Mouse (Mus musculus) CD8-positive naive resting alpha-beta T cell, adult 2 months (primary cell): ENCODE data around the gene Cphx2.
"Not testable (repeated sequence)": the region's sequence is repeated elsewhere in the genome, so short reads cannot be mapped to it uniquely, and the experiment has no call there.

Experiments used
- DNase-seq, 2 experiments: peaks; one replicate each; pipeline ENCODE4 v3.0.0; 2022; ENCODE audit warnings: low read depth in 2 of 2, low spot score in 2 of 2

Gene Cphx2

DNA sequence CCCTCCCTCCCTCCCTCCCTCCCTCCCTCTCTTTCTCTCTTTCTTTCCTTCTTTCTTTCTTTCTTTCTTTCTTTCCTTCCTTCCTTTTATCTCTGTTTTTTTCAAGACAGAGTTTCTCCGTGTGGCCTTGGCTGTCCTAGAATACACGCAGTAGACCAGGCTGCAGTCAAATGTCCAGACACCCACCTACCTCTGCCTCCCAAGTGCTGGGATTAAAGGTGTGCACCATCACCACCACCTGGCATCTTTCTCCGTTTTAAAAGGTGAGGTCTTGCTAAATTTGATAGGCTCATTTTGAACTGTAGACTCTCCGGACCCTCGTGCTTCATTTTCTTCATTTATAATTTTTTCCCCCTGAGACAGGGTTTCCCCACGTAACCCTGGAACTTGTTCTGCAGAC is at the start of gene Cphx2:
Gene Cphx2, plus strand, starts transcription at position 301 of the 400 bp plus-strand sequence.
- DNase-seq, result not testable (repeated sequence)

DNA sequence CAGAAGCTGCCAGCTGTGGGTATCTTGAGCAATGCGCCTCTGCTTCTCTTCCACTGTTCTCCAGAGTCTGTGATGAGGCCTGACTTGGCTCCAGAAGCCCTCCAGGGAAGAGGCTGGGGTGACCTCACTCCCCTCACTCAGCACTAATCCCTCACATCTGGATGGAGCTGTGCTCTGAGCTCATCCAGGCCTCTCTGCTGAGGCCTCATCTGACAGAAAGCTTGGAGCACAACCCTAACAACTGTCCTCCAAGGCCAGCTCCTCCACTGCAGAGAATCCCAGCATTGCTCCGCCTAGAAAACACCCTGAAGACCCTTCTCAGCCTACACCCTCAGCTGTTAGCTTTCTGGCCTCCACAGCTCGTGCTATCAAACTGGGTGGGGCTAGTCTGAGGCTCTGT is 47.0 kb upstream of the Cphx2 start:
- DNase-seq, result not testable (repeated sequence)

DNA sequence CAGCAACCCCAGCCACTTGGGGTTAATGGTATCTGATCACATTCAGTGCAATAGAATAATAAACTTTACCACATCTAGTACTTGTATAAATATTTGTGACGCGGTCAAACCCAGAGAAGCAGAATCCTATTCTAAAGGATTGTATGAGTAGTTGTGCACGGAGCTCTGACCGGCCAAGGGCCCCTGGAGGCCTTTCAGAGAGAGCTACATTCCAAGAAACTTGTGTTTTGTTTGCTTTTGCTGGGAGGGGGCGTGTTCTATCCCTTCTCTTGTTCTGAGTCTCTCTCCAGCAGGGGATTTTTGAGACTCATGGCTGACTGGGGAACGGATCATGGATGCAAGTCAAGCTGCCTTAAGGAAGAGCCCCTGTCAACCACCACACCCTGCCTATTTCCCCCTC is 45.9 kb upstream of the Cphx2 start:
- not testable (repeated sequence) for DNase-seq

GRCm38 (mm10) chr14:26042611-26043010 is 38.7 kb upstream of the Cphx2 start, which contains the start of gene Gm9780:
Gene Gm9780 (minus strand): TSS chr14:26042711.
- DNase-seq, result not testable (repeated sequence)

GRCm38 (mm10) chr14:26045007-26045406 is 36.3 kb upstream of the Cphx2 start:
- DNase-seq, result not testable (repeated sequence)

- DNase-seq, result not testable (repeated sequence)
Observed at GRCm38 (mm10) chr14:26047026-26047425, 34.3 kb upstream of the Cphx2 start.

- not testable (repeated sequence) for DNase-seq
Observed at GRCm38 (mm10) chr14:26048767-26049166, 32.5 kb upstream of the Cphx2 start.

- DNase-seq, result not testable (repeated sequence)
Observed at GRCm38 (mm10) chr14:26058184-26058583, 23.1 kb upstream of the Cphx2 start.

- DNase-seq, result not testable (repeated sequence)
Observed at GRCm38 (mm10) chr14:26059362-26059761, 22.0 kb upstream of the Cphx2 start.

- DNase-seq, result not testable (repeated sequence)
Observed at GRCm38 (mm10) chr14:26066574-26067324, 14.6 kb upstream of the Cphx2 start.

DNA sequence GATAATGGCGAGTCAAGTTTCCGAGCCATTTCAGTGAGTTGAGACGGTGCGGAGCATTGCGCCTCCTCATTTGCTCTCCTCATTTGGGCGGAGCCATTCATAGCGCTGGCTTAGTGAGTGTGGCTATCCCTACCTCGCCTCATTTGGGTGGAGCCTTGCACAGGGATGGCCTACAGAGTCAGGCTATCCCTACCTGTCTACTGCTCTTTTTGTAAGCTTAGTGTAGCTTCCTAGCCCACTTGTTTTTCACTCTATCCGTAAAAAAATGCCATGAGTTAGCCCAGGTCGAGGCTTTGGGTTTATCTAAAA is 14.0 kb upstream of the Cphx2 start, which contains the start of gene Tmem254c:
Gene Tmem254c, minus strand, starts transcription at position 31 of the 309 bp plus-strand sequence.
- not testable (repeated sequence) for DNase-seq

DNA sequence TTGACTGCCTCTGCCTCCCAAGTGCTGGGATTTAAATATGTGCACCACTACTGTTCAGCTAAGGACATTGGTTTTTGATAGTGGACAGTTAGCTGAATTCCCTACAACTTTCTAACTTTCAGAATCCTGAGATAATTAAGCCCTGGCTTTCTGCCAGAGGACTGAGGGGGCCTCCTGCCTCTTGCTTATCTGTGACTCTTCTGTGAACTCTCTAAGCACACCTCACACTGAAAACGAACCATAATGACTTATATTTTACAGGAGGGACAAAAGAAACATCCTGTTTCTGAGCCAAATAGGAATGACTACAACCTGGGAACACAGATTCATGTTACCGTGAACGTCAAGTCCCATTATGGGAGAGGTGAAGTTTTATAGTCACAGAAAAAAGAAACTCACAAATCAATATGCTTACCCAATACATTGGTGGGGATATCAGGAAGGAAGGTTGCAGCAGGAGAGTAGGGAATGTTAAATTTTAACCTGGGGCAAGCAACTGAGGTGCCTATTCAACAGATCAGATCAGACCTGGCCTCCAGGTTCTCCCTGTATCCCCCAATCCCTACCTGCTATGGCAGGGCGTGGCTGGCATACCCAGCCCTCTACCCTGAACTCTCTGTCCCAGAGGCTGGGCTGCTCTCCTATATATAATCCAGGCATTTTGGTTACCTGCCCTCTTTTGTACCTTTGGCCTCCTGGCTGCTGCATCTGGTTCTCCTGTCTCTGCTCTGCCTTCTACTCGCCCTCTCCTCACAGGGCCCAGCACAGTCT is 4.5 kb upstream of the Cphx2 start:
- not testable (repeated sequence) for DNase-seq

DNA sequence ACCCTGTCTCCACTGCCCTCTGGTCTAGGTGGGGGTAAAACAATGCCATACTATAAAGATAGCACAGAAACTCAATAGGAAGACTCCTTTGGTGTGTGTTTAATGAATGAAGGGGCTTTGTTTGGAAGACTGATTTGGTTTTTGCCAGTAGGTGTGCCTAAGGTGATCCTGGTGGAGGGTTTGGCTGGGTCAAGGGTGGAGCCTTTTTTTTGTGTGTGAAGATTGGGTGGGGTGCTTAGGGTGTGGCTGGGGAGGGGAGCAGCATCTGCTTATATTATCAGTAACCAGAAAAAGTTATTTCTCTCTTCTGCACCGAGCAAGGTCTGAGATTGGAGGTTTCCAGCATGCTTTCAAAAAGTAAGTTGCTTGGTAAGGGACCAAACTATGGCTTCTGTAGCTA is 681 bp downstream of the Cphx2 start, which contains the start of gene Cphx3:
Gene Cphx3, plus strand, starts transcription at position 301 of the 400 bp plus-strand sequence.
- DNase-seq, result not testable (repeated sequence)

- DNase-seq, result not testable (repeated sequence)
Observed at GRCm38 (mm10) chr14:26097622-26098021, 16.3 kb downstream of the Cphx2 start.

DNA sequence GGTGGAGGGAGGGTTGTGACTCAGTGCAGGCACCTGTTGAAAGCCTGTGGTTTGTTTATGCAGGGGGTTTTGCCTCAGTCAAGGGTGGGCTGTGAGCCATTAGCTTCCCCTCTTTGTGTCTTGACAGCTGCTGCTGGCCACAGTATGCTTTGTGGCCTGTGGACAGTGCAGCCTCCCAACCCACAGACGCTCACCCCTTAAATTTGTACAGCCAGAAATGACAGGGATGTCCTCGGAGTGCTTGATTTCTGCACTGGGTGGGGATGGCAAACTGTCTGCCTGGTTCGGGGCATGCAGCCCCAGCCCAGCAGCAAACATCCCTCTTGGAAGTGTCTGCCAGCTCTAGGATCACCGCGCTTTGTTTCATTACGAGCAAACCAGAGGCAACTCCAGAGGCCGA is 36.8 kb downstream of the Cphx2 start, which contains the start of gene Duxbl2:
Gene Duxbl2, plus strand, starts transcription at position 200 of the 400 bp plus-strand sequence.
- not testable (repeated sequence) for DNase-seq

DNA sequence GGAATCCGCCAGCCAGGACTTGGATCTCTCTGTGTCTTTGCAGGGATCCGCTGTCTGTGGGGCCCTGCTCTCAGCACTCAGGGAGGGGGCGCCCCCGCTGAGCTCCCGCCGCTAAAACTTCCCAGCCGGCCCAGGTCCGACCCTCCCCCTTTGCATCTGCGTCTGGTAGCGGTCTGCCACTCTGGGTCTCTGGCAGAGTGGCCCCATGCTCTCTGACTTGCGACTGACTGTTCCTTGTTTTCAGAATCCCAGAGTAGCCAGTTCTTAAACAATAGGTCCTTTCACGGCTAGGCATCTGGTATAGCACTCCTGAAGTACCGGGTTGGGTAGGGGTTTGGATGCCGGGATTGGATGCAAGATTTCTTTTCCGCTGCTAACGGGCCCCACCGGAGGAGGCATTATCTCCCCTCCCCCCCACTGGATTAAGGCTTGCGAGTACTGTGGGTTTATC is 37.3 kb downstream of the Cphx2 start:
- not testable (repeated sequence) for DNase-seq

DNA sequence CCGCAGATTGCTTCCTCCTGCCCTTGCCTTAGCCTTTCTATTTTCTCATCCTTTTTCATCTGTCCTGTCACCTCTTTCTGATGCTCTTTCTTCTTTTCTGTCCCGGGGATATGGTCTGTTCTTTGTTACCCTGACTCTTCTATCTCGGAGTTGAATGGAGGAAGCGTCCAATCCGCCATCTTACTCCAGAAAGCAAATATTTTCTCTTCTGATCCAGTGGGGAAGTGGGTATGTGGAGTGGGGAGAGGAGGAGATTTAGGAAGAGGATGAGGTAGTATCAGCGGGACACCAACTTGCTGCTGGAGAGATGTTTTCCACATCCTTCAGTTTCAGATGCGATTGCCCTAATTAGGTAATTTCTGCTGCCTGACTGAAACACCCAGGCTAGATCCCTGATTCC is 37.8 kb downstream of the Cphx2 start:
- not testable (repeated sequence) for DNase-seq
